Mouse (Mus musculus) left cerebral cortex, adult 2 months (tissue): Measurements from ENCODE around the gene Hid1. TPM values are rescaled to one million over a fixed set of nuclear protein-coding genes. Genes with fewer than 3 reads are reported as not detected.
A peak's percentile ranks its signal among the peaks of the same experiment; 100 is the strongest.
"Not testable (repeated sequence)": the region's sequence is repeated elsewhere in the genome, so short reads cannot be mapped to it uniquely, and the experiment has no call there.

Experiments used
- DNase-seq, 2 experiments: peaks; one replicate each; pipeline ENCODE4 v3.0.0; 2021 to 2022; ENCODE audit warnings: low spot score in 2 of 2, mixed read lengths in 1 of 2; ENCODE audit errors: extremely low spot score in 1 of 2
- H3K27ac ChIP-seq: fragments of 200-600 bp; 2 replicates; pipeline ENCODE4 v1.8.1; 2022
- H3K4me3 ChIP-seq: fragments of 200-600 bp; 2 replicates; pipeline ENCODE4 v1.8.1; 2022
- CTCF ChIP-seq: fragments of 200-600 bp; IDR thresholded peaks from 2 replicates; pipeline ENCODE4 v1.8.1; 2022; ENCODE audit warnings: antibody characterized with exemption, mild to moderate bottlenecking, moderate library complexity
- intact Hi-C: fragments of 180-260 bp; cut with DNase I; formaldehyde crosslinking; loops from one replicate; pipeline ENCODE4 v1.15.1; 2025
- total RNA-seq, 2 experiments: library from RNA; stranded (reverse); gene quantifications; 2 replicates each; pipeline ENCODE4 v1.2.3; 2021

The Hid1 gene
- total RNA-seq, 2 experiments from 2014 or later: 117 to 121 TPM

DNA sequence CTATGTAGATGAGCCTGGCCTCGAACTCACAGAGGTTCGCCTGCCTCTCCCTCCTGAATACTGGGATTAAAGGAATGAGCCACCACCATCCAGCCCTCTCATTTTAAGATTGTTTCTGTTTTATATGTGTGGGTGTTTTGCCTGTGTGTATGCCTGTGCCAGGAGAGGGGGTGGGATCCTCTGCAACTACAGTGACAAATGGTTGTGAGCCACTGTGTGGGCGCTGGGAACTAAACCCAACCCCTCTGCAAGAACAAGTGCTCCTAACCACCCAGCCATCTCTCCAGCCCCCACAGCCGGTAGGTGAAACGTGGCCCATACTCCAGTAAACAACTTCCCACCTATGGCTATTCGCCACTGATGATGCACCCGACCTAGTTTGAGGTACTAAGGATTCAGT is 23.8 kb upstream of the Hid1 start:
- intact Hi-C loops: no loop called here
- Histone ChIP-seq H3K27ac (no peak overlapping the region), H3K4me3 (no peak overlapping the region)
- no peak for DNase-seq
- TF ChIP-seq CTCF: no peak

- intact Hi-C loops: not testable (repeated sequence)
Observed at GRCm38 (mm10) chr11:115386859-115387258, 19.3 kb upstream of the Hid1 start.

GRCm38 (mm10) chr11:115384587-115384986 is 17.0 kb upstream of the Hid1 start:
- Histone ChIP-seq H3K4me3 (no peak overlapping the region), H3K27ac (no peak overlapping the region)
- intact Hi-C loops: no loop called here
- no peak for DNase-seq
- no peak for TF ChIP-seq CTCF

More at GRCm38 (mm10) chr11:115386859-115387258, 19.3 kb upstream of the Hid1 start:
- not testable (repeated sequence) for H3K4me3 ChIP-seq, DNase-seq, H3K27ac ChIP-seq

GRCm38 (mm10) chr11:115383701-115384474 is 16.3 kb upstream of the Hid1 start:
- no peak for TF ChIP-seq CTCF
- Histone ChIP-seq H3K27ac (peak overlapping the region; percentile 98), H3K4me3 (peak overlapping the region; percentile 93)
- intact Hi-C loops: loop anchor here (2.0 kb wide), 1 partner anchor 19 kb away; the partner anchor contains the start of gene Mrpl58
- DNase-seq: peak; percentile 55 to 68

GRCm38 (mm10) chr11:115382891-115383290 is 15.3 kb upstream of the Hid1 start:
- intact Hi-C loops: loop anchor here (2.0 kb wide), 1 partner anchor 20 kb away; the partner anchor contains the start of gene Mrpl58

GRCm38 (mm10) chr11:115381743-115382539 is 14.4 kb upstream of the Hid1 start, which contains the start of gene Cdr2l:
TSS of gene Cdr2l (plus strand) at chr11:115381916.
- peak within 1 kb of the TSS; percentile 98 for H3K27ac ChIP-seq
- no peak for TF ChIP-seq CTCF
- H3K4me3 ChIP-seq: peak within 1 kb of the TSS; percentile 93
- peak; percentile 87 to 88 for DNase-seq
- intact Hi-C loops: loop anchor here (2.0 kb wide), 1 partner anchor 21 kb away; the partner anchor contains the start of gene Mrpl58

More at GRCm38 (mm10) chr11:115382891-115383290, 15.3 kb upstream of the Hid1 start:
- no peak for TF ChIP-seq CTCF
- peak overlapping the region; percentile 93 for H3K4me3 ChIP-seq
- DNase-seq: no peak
- H3K27ac ChIP-seq: peak overlapping the region; percentile 98

GRCm38 (mm10) chr11:115381276-115381675 is 13.7 kb upstream of the Hid1 start:
- intact Hi-C loops: no loop called here

DNA sequence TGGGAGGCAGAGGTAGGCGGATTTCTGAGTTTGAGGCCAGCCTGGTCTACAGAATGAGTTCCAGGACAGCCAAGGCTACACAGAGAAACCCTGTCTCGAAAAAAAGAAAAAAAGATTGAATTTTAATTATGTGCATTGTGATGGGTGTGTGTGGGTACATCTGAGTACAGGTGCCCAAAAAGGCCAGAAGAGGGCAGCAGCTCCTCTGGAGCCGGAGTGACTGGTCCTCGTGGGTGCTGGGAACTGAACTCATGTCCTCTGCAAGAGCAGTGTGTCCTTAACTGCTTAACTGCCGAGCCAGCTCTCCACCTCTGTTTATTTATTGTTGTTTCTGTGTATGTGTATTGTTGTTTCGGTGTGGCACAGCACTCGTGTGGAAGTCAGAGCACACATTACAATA is 10.3 kb upstream of the Hid1 start:
- DNase-seq: no peak
- TF ChIP-seq CTCF: no peak; the same call in 1 of the 2 replicates
- Histone ChIP-seq H3K27ac (no peak overlapping the region), H3K4me3 (no peak overlapping the region)
- intact Hi-C loops: no loop called here

More at GRCm38 (mm10) chr11:115381276-115381675, 13.7 kb upstream of the Hid1 start:
- Histone ChIP-seq H3K4me3 (peak overlapping the region; percentile 93), H3K27ac (peak overlapping the region; percentile 42; the same call in 1 of the 2 replicates)
- no peak for DNase-seq
- no peak for TF ChIP-seq CTCF

DNA sequence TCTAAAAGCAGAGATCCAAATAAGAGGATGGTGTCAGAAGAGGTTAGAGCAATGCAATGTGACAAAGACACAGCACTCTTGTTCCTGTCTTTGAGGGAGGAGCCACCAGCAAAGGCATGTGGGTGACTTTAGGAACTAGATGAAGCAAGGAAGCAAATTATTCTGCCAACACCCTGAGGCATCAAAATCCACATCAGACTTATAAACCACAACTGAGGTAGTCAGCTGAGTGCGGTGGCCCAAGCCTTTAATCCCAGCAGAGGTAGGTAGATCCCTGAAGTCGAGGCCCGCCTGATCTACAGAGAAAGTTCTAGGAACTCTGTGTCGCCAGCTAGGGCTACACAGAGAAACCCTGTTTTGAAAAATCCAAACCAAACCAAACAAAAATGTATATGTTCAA is 9.7 kb upstream of the Hid1 start:
- TF ChIP-seq CTCF: no peak
- H3K4me3 ChIP-seq: no peak overlapping the region
- intact Hi-C loops: no loop called here
- no peak overlapping the region for H3K27ac ChIP-seq
- DNase-seq: no peak

- DNase-seq: no peak
- intact Hi-C loops: no loop called here
- H3K27ac ChIP-seq: no peak overlapping the region
- H3K4me3 ChIP-seq: no peak overlapping the region
- no peak for TF ChIP-seq CTCF
Observed at GRCm38 (mm10) chr11:115376722-115377121, 9.2 kb upstream of the Hid1 start.

DNA sequence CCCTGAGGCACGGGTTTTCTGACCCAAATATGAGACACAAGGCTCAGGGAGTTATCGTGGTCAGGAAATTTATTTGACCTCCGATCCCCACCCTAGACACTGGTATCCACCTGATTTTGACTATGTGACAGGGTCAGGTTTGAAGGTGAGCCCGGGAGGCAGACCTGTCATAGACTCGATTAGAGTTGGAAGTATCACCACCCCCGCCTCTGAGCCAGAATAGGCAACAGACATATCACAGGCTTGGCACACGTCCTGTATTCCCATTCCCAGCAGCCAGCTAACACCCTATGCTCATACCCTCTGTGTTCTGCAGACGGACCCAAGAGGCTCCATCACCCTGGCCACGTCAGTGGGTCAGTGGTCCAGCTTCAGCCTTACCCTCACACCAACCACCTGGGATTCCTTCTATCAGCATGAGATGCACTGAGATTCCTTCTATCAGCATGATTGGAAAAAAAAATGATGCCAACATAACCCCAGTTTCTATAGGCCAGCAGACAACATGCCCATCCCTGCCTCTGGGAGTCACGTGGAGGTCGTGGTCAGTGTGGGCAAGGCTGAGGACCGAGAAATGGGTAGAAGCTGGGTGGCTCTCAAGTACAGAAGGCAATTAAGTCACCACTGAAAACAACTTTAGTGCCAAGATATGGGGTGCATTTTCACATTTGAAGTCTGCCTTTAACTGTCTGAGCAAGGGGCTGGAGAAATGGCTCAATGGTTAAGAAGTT is 7.3 kb upstream of the Hid1 start:
- TF ChIP-seq CTCF: no peak
- intact Hi-C loops: no loop called here
- Histone ChIP-seq H3K27ac (peak overlapping the region; percentile 91), H3K4me3 (peak overlapping the region; percentile 47)
- peak in 1 of 2 experiments; percentile 31 for DNase-seq
